ENCODE assay signal across 9 mouse cellular contexts in the genomic region with DNA sequence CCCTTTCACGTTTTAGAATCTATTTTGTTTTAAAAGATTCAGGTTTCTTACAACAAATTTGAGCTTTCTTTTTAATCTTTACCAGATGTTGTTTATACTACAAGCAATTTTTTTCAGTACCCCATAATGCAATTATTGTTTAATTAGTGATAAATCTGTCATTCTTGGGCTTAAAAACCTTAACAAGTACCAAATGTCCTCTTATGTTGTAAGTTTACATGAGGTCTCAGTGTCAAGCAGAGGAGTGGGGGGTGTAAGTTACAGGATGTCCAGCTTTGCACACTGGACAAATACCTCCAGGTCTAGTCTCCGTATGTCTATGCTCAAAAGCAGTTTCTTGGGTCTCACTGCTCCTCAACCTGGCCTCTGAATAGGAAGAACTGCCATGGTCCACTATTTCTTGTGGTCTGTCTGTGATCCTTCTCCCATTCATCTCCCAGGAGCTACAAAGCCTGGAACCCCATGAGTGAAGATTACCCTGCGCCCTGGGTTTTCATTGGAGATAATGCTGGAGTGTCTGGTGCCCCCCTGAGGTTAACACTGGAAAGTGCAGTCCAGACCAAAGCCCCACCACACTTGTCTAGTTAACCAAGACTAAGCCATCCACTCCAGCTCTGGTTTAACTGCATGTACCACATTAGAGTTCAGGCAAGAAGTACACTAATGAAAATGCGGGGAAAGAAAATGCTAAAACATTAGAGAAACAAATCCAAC.
DNase-seq lines count a peak whose midpoint lies in the region; ATAC-seq and TF ChIP-seq lines count a peak whose summit lies in the region.
"Had no signal": no experiment of that assay in that cellular context is flagged by ENCODE, and none has a peak within 500 bp of the region (broad histone marks: within the 10 kb centered on the region; RNA-seq: fewer than 3 reads in every experiment).

No protein-coding gene starts in this region.

- no peak overlapping the region for H3K27ac ChIP-seq in testis, adult 2 months (ENCODE audit: control insufficient read depth, insufficient read depth, low read depth, low read length)
- H3K27ac ChIP-seq in embryonic fibroblast, embryonic 13.5 days (ENCODE audit: insufficient read depth, low read length) = no peak overlapping the region
- H3K27ac ChIP-seq in limb, embryonic 12.5 days = peak overlapping the region; percentile 37

- no peak for ATAC-seq in limb, embryonic 12.5 days (ENCODE audit: insufficient number of reproducible peaks, insufficient read depth, low FRiP score, low TSS enrichment, low read depth)

- intact Hi-C loops in left cerebral cortex, postnatal 36 days (cut with DNase I) = loop anchor here (2.0 to 10.0 kb wide), 2 partner anchors 409 to 571 kb away; a partner anchor contains a TSS

- H3K9ac ChIP-seq in limb, embryonic 12.5 days (replicated peaks) = no peak overlapping the region
- H3K9ac ChIP-seq: neural tube, embryonic 12.5 days had no signal

- peak; percentile 62 for DNase-seq in cerebellum, adult 9-10 months
- no peak for DNase-seq in cerebellum, adult 11-12 months
- DNase-seq in testis, postnatal 14 days (ENCODE audit: low spot score) = no peak
- peak; percentile 38 for DNase-seq in splenic B cell, adult 2 months (ENCODE audit: low read depth, low spot score)
- DNase-seq in left cerebral cortex, postnatal 36 days (ENCODE audit: low spot score in 2 of 2) = no peak

- no peaks in the 10 kb centered on the region for H3K9me3 ChIP-seq in limb, embryonic 12.5 days
- H3K9me3 ChIP-seq: neural tube, embryonic 12.5 days had no signal

- H3K36me3 ChIP-seq in testis, adult 2 months (ENCODE audit: control insufficient read depth, insufficient read depth, low read length) = no peaks in the 10 kb centered on the region
- no peaks in the 10 kb centered on the region; the same call in 1 of the 2 replicates for H3K36me3 ChIP-seq in limb, embryonic 12.5 days
- H3K36me3 ChIP-seq in splenic B cell, adult 2 months (ENCODE audit: control insufficient read depth, insufficient read depth, low read length, poor library complexity, severe bottlenecking) = no peaks in the 10 kb centered on the region
- H3K36me3 ChIP-seq: neural tube, embryonic 12.5 days had no signal

- H3K4me3 ChIP-seq in testis, adult 2 months (ENCODE audit: control insufficient read depth, low read depth, low read length) = no peak overlapping the region
- no peak overlapping the region for H3K4me3 ChIP-seq in embryonic fibroblast, embryonic 13.5 days (ENCODE audit: insufficient read depth, low read length)
- H3K4me3 ChIP-seq in limb, embryonic 12.5 days (replicated peaks) = no peak overlapping the region
- H3K4me3 ChIP-seq: neural tube, embryonic 12.5 days had no signal

- H3K4me1 ChIP-seq in testis, adult 2 months (ENCODE audit: control insufficient read depth, insufficient read depth, low read length) = no peaks in the 10 kb centered on the region
- H3K4me1 ChIP-seq in embryonic fibroblast, embryonic 13.5 days (ENCODE audit: control insufficient read depth, insufficient read depth, low read length) = no peaks in the 10 kb centered on the region
- peaks cover 56% of the 10 kb centered on the region for H3K4me1 ChIP-seq in limb, embryonic 12.5 days (replicated peaks)

- TF ChIP-seq CTCF in testis, adult 2 months (IDR thresholded peaks at IDR 0.05; ENCODE audit: control insufficient read depth, insufficient read depth, insufficient replicate concordance, low read depth, low read length) = 0 out of 2 replicates have a peak, but pooled peaks have one; percentile 11
- TF ChIP-seq CTCF in embryonic fibroblast, embryonic 13.5 days (IDR thresholded peaks at IDR 0.05; ENCODE audit: borderline replicate concordance, insufficient read depth, low read length) = 0 out of 2 replicates have a peak, but pooled peaks have one; percentile 21

- WGBS in limb, embryonic 12.5 days = 23% methylated on average over 4 of the region's 4 CpGs

- no peak overlapping the region for H3K4me2 ChIP-seq in limb, embryonic 12.5 days
- H3K4me2 ChIP-seq: neural tube, embryonic 12.5 days had no signal

- no peak for TF ChIP-seq POLR2A in testis, adult 2 months (IDR thresholded peaks at IDR 0.05; ENCODE audit: control insufficient read depth, low read depth, low read length)
- no peak for TF ChIP-seq POLR2A in embryonic fibroblast, embryonic 13.5 days (IDR thresholded peaks at IDR 0.05; ENCODE audit: low read depth, low read length)

- H3K27me3 ChIP-seq in testis, adult 2 months (ENCODE audit: control insufficient read depth, insufficient read depth, low read length) = no peaks in the 10 kb centered on the region
- no peaks in the 10 kb centered on the region for H3K27me3 ChIP-seq in limb, embryonic 12.5 days
- no peaks in the 10 kb centered on the region for H3K27me3 ChIP-seq in splenic B cell, adult 2 months (ENCODE audit: control insufficient read depth, insufficient read depth, low read length, poor library complexity, severe bottlenecking)
- H3K27me3 ChIP-seq: neural tube, embryonic 12.5 days had no signal

Comparison
In these comparisons a context has a peak if more than half of its experiments do, and no peak if none do; other contexts are left out.
1. DNase-seq: peak in cerebellum, adult 9-10 months (single experiment) and splenic B cell, adult 2 months (single experiment); none in cerebellum, adult 11-12 months (single experiment), testis, postnatal 14 days (single experiment) and left cerebral cortex, postnatal 36 days (0 of 2).